Mouse (Mus musculus): Measurements from ENCODE around the gene Plxnd1.

Plxnd1 gene

DNA sequence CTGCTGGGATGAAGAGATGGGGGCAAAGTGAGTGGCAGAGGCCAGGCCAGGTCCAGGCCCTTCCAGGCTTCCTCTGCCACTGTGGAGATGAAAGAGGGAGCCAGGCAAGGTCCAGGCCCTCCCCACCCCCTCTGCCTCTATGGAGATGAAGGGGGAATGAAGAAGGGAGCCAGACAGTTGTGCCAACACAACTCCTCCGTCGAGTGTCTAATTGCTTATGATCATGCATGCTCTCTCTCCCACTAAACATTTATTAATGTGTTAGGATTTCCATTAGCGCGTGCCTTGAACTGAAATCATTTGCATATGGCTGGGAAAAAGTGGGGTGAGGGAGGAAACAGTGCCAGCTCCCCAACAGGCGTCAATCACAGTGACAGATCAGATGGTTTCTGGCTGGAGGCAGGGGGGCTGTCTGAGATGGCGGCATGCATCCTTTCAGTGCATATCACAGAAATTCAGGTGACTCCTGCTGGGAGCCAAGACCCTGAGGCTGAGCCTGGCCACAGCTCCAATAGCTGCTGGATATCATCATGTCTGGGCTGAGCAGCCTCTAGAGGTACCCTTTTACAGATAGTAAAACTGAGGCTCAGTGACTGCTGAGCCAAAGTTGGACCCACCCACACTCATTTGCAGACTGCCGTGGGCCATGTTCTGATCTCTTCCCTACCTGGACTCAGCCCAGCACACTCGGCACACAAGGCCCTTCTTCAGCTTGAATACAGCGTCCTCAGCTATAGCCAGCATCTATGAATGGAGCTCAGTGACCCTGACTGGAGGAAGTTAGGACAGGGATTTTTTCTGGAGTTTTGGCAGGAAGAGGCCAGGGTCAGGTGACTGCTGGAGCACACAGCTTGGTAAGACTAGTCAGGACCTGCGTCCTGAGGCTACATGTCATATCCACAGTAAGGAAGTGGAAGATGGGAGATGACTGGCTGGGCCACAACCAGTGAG, 67.2 kb downstream of the Plxnd1 start:
- DNase-seq (ENCODE audit: extremely low read depth, low read depth) = no peak

DNA sequence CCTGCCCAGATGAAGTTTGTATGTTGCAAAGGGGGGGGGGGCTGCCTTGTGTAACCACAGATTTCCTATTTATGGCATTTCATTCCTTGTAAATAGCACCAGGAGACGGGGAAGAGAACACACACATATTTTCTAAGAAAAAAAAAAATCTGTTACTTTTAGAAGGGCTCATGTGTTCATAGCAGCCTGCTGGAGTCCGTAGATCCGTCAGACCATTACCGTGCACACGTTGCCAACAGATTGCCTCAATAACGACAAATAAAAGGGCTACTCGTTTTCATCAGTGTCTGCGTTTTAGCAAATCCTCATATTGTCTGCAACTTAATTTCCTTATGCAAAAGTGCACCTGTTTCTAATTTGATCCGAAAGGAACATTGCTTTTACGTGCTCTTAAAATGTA, 68.4 kb downstream of the Plxnd1 start:
- no peak for DNase-seq (ENCODE audit: extremely low read depth, low read depth)

DNA sequence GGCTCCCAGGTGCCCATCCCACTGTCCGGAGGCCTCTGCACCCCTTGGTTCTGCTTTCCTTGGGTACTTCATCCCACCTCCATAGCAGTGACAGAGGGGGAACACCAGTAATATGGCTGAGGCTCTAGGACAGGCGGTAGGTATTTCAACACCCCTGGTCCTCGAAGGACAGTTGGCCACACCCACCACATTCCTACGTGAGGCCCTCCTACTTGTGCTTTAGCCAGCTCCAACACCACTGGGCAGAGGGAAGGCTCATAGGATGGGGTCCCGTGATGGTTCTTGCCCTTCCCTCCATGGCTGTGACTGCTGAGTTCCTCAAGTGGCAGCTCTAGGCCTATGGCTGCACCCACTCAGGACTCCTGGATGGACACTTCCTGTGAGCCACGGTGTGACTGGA, 70.0 kb downstream of the Plxnd1 start:
- no peak for DNase-seq (ENCODE audit: extremely low read depth, low read depth)

DNA sequence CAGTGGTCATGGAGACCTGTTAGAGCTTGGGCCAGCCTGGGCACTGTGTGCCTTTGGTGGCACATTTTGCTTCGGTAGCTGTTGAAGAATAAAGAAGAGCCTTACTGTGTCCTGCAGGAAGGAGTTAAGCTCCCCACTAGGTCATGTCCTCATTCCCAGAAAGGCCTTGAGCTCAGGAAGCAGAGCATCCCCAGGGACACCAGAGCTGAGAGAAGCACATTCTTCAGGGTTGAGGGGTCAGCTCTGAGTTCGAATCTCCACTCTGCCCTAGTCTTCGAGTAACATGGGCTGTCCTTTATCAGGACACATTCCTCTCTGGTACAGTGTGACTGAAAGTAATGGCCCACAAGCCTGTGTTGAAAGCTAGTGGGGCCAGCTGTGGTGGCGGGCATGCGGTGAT, 74.9 kb downstream of the Plxnd1 start:
- no peak for DNase-seq (ENCODE audit: extremely low read depth, low read depth)

DNA sequence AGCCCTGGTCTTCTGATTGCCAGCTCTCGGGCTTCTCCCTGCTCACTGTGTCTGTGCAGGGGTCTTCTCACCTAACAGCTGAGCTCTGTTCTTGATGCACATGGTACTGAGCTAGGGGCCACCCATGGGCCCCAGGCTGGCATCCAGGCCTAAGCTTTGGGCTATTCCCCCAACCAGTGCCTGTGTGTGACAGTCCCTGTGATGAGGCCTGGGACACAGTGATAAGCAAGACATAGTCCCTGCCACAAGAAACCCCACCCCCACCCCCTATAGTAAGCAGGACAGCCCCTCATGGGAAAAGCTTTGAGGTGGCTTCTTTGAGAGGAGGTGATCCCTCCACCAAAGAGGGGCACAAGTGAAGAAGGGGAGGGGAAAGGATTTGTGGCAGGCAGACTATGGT, 76.2 kb downstream of the Plxnd1 start:
- no peak for DNase-seq (ENCODE audit: extremely low read depth, low read depth)

DNA sequence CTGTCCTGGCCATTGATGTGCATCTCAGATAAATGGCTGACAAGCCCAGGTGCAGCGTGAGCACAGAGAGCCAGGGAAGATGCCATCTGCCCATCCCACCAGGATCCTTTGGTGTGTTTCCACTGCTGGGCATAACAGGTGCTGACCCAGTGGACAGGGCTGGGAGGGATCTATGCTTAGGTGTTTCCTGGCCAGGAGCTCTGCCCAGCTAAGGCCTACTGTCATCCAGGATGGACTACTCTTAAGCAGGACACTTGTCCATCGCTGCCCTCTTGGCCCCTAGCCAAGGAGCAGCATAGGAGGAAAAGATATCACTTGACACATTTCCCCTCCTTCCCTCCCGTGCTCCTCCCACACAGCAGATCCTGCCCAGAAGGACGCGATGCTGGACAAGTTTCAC, 78.2 kb downstream of the Plxnd1 start:
- no peak for DNase-seq (ENCODE audit: extremely low read depth, low read depth)

DNA sequence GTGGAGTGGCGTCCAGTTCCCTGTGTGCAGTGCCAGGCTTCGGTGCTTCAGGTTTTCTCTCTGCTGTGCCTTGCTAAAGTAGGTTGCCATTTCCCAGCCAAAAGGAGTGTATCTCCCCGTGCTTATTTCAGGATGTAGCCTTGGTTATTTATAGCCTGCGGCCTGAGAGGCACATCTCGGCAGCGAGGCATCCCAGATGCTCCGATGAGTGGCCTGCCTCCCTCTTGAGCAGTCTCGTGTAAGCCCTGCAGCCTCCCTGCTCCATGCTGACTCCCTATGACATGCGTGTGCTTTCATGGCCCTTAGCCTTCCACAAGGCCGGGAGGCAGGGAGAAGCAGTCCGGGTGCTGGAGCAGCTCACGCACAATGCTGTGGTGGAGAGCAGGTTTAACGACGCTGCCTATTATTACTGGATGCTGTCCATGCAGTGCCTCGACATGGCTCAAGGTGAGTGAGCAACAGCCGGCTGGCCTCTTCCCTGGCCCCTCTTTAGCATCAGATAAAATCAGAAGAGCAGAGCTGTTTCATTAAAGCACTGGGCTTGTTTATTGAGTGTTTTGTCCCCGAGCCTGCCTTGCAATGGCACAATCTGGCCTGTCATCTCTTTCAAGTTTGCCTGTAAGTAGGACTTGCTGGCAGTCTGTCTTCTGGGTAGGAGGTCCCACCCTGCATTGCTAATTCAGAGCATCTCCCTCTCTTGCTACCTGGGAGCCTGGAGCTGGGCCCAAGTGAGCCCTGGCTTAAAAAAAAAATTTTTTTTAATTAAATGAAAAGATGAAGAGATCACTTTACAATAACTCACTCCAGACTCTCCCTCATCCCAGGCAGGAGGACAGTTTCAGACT, 79.0 kb downstream of the Plxnd1 start:
- no peak for DNase-seq (ENCODE audit: extremely low read depth, low read depth)

DNA sequence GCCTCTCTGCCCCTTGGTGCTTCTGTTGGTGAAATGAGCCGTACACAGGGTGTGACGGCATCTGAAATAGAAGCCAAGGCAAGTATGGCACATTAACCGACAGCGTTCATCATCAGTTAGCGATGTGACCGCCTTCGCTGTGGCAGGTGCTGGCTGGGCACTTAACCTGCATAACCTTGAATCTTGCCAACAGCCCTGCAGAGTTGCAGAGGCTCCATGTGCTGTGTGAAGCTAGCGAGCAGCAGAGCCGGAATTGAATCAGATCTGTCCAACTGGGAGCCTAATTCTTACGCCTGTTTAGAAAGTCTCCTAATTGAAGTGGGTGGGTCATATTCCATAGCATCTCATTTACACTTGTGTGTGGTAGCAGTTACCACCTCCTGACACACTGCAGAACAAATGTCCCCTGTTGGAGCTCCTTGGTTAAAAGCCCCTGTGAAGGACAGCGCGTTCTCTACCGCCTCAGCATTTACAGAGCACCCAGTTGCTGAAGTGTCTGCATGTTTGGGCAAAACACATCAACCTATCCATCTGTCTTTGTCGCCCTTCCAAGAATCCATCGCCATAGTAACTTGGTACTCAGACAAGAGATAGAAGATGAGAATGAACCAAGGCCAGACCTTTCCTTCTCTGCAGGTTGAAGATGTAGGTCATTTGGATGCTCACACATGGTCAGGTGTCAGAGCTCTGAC, 80.1 kb downstream of the Plxnd1 start:
- no peak for DNase-seq (ENCODE audit: extremely low read depth, low read depth)

DNA sequence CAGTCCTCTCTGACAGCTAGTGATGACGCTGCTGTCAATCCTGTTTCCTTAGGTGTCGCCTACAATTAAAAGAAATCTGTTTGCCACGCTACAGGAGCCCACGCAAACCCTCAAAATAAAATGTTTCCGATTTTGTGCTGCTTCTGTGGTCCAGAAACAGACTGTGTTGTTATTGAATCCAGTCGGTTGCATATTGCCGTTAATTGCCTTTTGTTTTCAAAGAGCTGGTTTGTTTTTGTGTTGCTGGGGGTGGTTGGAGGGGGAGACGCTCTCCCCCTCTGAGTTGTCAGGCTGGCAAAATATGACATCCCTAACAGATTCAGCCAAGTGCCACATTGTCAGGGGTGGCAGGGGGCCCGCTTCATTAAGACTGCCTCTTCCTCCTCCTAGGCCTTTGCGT, 81.3 kb downstream of the Plxnd1 start:
- no peak for DNase-seq (ENCODE audit: extremely low read depth, low read depth)

DNA sequence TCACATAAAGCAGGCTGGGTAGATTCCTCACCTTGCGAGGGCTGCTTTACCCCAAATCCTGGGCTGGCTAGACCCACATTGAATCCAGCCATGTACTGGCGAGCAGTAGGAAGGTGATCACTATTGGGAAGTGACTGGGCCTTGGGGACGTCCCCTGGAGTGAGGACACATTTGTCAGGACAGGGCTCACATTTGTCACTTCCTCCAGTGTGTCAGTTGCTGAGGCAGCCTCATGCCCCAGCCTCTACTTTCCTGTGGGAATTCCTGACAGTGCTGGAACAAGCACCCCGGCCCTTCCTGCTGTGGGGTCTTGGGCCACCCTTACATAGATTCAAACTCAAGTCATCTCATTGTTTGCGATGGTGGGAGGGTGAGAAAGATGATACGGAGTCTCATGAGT, 83.0 kb downstream of the Plxnd1 start:
- no peak for DNase-seq (ENCODE audit: extremely low read depth, low read depth)

DNA sequence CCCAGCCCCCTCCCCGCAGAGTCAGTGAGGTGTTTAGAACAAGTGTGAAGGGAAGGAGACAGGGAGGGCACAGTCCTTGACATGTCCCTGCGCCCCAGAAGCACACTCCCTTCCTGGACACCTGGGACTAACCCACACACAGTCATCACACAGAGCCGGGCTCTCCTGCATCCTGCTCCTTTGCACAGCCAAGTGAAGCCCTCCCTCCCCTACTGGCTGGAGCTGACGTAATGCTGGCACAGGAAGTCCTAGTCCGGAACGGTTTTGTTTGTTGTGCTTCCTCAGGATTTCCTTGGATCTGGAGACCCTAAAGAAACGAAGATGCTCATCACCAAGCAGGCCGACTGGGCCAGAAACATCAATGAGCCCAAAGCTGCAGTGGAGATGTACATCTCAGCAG, 84.9 kb downstream of the Plxnd1 start:
- DNase-seq (ENCODE audit: extremely low read depth, low read depth) = no peak

DNA sequence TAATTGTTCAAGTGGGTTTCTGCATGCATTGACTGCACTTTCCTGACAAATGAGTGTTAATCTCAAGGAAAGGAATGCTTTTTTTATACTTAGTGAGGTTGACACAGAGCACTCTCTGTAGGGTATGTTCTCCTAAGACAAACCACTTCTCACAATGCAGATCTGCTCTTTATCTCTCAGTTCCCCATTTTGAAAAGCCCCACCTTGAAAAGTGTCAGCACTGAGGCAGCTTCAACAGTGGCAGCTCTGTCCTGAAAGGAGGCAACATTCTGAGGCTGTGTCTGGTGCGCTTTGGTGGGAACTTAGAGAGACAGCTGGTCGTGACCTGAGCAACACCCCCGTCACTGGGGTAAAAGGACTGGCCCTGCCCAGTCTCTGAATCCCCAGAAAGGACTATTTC, 85.8 kb downstream of the Plxnd1 start:
- DNase-seq (ENCODE audit: extremely low read depth, low read depth) = peak; percentile 91

DNA sequence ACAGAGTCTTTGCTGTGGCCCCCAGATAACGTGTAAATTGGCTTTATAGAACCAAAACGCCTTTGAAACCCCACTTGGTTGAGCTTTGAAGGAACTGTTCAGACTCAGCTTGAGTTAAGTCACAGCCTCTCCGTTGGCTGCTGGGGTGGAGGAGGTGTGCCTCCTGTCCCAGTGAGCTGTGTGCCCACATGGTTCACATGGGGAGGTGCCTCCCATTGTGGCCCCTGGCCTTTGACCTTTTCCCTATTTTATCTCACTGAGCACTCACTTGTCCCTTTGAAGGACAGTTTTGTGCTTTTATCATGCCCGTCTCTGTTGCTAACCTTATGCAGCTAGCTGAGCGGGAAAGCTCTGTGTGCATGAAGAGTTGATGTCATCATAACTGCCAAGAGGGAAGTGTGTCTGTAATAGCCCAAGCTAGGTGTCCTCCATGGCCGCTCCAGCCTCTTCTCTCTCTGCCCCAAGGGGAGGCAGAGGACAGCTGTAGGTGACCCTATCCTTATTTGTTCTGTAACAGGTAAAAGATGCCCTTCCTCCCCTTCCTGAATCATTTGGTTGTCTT, 86.3 kb downstream of the Plxnd1 start:
- DNase-seq (ENCODE audit: extremely low read depth, low read depth) = peak; percentile 50

DNA sequence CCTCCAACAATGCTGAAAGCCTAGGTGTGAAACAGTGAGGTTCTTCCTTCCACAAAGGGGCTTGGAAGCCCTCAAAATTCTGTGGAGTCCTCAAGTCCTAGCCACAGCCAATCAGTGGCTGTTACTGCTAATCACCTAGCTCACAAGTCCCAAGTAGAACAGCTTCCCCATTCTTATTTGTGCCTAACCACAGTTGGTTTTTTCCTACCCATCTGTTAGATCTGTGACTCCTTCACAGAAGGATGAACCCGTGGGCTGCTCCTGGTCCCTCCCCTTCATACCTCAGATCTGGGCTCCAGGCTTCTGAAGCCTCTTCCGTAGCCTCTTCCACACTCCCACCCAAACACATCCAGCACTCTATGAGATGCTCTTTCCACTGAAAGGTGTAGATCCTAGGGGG, 87.9 kb downstream of the Plxnd1 start:
- DNase-seq (ENCODE audit: extremely low read depth, low read depth) = peak; percentile 84

DNA sequence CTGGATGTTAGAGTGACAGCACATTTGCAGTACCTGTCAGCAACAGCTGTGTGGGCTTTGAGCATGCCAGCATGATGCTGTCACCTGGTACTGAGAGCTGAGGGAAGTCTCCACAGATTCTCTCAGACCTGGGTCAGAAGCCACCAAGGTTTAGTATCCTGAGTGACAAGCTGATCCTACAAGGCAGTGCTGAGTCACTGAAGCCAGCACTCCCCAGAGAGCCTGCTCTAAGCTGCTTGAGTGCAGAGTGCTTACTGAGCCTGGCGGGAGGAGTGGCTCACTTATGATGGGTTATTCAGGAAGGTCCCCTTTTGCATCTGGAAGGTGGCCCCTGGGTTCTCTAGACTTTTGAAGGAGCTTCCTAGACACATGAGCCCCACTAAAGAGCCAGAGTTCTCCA, 88.3 kb downstream of the Plxnd1 start:
- DNase-seq (ENCODE audit: extremely low read depth, low read depth) = no peak

DNA sequence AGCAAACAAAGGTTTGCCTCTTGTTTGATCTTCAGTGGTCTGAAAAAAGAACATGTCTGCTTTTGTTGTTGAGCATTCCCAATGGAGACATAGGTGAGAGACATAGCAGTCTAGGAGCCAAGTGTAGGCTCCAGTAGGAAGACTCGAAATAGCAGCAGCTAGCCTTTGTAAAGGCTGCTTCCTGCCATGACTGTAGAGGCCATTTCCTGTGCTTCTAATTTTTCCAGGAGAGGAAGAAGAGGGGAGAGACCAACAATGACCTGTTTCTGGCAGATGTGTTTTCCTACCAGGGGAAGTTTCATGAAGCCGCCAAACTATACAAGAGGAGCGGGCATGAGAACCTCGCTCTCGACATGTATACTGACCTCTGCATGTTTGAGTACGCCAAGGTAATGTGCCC, 89.2 kb downstream of the Plxnd1 start:
- no peak for DNase-seq (ENCODE audit: extremely low read depth, low read depth)
